Mouse (Mus musculus) layer of hippocampus, adult 2 months (tissue): Measurements from ENCODE around the gene Slc22a23. TPM values are rescaled to one million over a fixed set of nuclear protein-coding genes. Genes with fewer than 3 reads are reported as not detected.

Experiments used
- DNase-seq, 2 experiments: peaks; one replicate each; pipeline ENCODE4 v3.0.0; 2022; ENCODE audit warnings: low spot score in 2 of 2
- H3K27ac ChIP-seq: fragments of 200-600 bp; 2 replicates; pipeline ENCODE4 v1.8.1; 2022
- H3K4me3 ChIP-seq: fragments of 200-600 bp; 2 replicates; pipeline ENCODE4 v1.8.1; 2022; ENCODE audit warnings: mild to moderate bottlenecking
- CTCF ChIP-seq: fragments of 200-600 bp; conservative IDR thresholded peaks from 2 replicates; pipeline ENCODE4 v1.8.1; 2022; ENCODE audit warnings: antibody characterized with exemption, mild to moderate bottlenecking, moderate library complexity
- total RNA-seq, 2 experiments: library from RNA; stranded (reverse); gene quantifications; 2 replicates each; pipeline ENCODE4 v1.2.3; 2021

Slc22a23 gene
- total RNA-seq, 2 experiments from 2014 or later = 31.6 to 34.8 TPM

- Histone ChIP-seq H3K4me3 (no peak overlapping the region), H3K27ac (no peak overlapping the region)
- no peak for DNase-seq
- TF ChIP-seq CTCF = no peak
Measured at GRCm38 (mm10) chr13:34181624-34182023, 163.4 kb downstream of the Slc22a23 start.

GRCm38 (mm10) chr13:34174025-34174424, 171.0 kb downstream of the Slc22a23 start:
- H3K27ac ChIP-seq = no peak overlapping the region
- no peak overlapping the region for H3K4me3 ChIP-seq
- no peak for TF ChIP-seq CTCF
- DNase-seq = no peak

GRCm38 (mm10) chr13:34163304-34163975, 181.5 kb downstream of the Slc22a23 start:
- TF ChIP-seq CTCF = no peak
- no peak for DNase-seq
- H3K27ac ChIP-seq = peak overlapping the region; percentile 96
- H3K4me3 ChIP-seq = peak overlapping the region; percentile 86

GRCm38 (mm10) chr13:34162491-34163303, 182.3 kb downstream of the Slc22a23 start, which contains the start of gene Psmg4:
Psmg4 (plus strand) TSS chr13:34162964.
- Histone ChIP-seq H3K27ac (peak within 1 kb of the TSS; percentile 96), H3K4me3 (peak within 1 kb of the TSS; percentile 86)
- peak; percentile 89 to 91 for DNase-seq
- TF ChIP-seq CTCF = no peak

- H3K4me3 ChIP-seq = no peak overlapping the region
- H3K27ac ChIP-seq = no peak overlapping the region
- TF ChIP-seq CTCF = no peak
- no peak for DNase-seq
Measured at GRCm38 (mm10) chr13:34159926-34160325, 185.1 kb downstream of the Slc22a23 start.

GRCm38 (mm10) chr13:34157596-34158157, 187.3 kb downstream of the Slc22a23 start:
- H3K27ac ChIP-seq = no peak overlapping the region
- peak; percentile 48 for TF ChIP-seq CTCF
- DNase-seq = no peak
- no peak overlapping the region for H3K4me3 ChIP-seq

GRCm38 (mm10) chr13:34156840-34157185, 188.2 kb downstream of the Slc22a23 start:
- DNase-seq = no peak
- Histone ChIP-seq H3K4me3 (no peak overlapping the region), H3K27ac (no peak overlapping the region; the same call in 1 of the 2 replicates)
- TF ChIP-seq CTCF = no peak

GRCm38 (mm10) chr13:34156133-34156839, 188.7 kb downstream of the Slc22a23 start:
- TF ChIP-seq CTCF = no peak
- no peak overlapping the region; the same call in 1 of the 2 replicates for H3K27ac ChIP-seq
- no peak for DNase-seq
- H3K4me3 ChIP-seq = no peak overlapping the region

- peak in 1 of 2 experiments; percentile 78 for DNase-seq
- H3K27ac ChIP-seq = peak overlapping the region; percentile 87; the same call in 1 of the 2 replicates
- peak; percentile 80 for TF ChIP-seq CTCF
- H3K4me3 ChIP-seq = peak overlapping the region; percentile 40
Measured at GRCm38 (mm10) chr13:34154931-34155272, 190.1 kb downstream of the Slc22a23 start.

- H3K4me3 ChIP-seq = peak overlapping the region; percentile 40
- H3K27ac ChIP-seq = peak overlapping the region; percentile 87
- peak; percentile 83 for TF ChIP-seq CTCF
- DNase-seq = peak; percentile 82 to 83
Measured at GRCm38 (mm10) chr13:34154217-34154930, 190.6 kb downstream of the Slc22a23 start.

- Histone ChIP-seq H3K27ac (peak overlapping the region; percentile 87), H3K4me3 (peak overlapping the region; percentile 20)
- no peak for TF ChIP-seq CTCF
- peak in 1 of 2 experiments; percentile 69 for DNase-seq
Measured at GRCm38 (mm10) chr13:34153254-34154011, 191.5 kb downstream of the Slc22a23 start.
